Mouse (Mus musculus) T-helper 2 cell (primary cell): Measurements from ENCODE around the gene Tmem87b.

Experiments used
- in situ Hi-C: fragments of 300-600 bp; cut with MboI, MseI; formaldehyde crosslinking; loops from one replicate; pipeline ENCODE4 v1.15.1; 2025; ENCODE audit warnings: high pct_unique_total_duplicates

Gene Tmem87b

GRCm38 (mm10) chr2:128818956-128819643, 1.2 kb downstream of the Tmem87b start:
- in situ Hi-C loops: loop anchor here (5.0 kb wide), 1 partner anchor 127 kb away; no protein-coding TSS in a partner anchor

- in situ Hi-C loops: no loop called here
These were observed 2.7 kb downstream of the Tmem87b start for GRCm38 (mm10) chr2:128820631-128821030.

- in situ Hi-C loops: no loop called here
These were observed 6.0 kb downstream of the Tmem87b start for GRCm38 (mm10) chr2:128823893-128824292.

GRCm38 (mm10) chr2:128827787-128828186, 9.9 kb downstream of the Tmem87b start:
- in situ Hi-C loops: no loop called here

GRCm38 (mm10) chr2:128832611-128833010, 14.7 kb downstream of the Tmem87b start:
- in situ Hi-C loops: no loop called here

GRCm38 (mm10) chr2:128833035-128833434, 15.1 kb downstream of the Tmem87b start:
- in situ Hi-C loops: no loop called here

GRCm38 (mm10) chr2:128833435-128833834, 15.5 kb downstream of the Tmem87b start:
- in situ Hi-C loops: no loop called here

- in situ Hi-C loops: no loop called here
These were observed 19.6 kb downstream of the Tmem87b start for GRCm38 (mm10) chr2:128837531-128837930.

- in situ Hi-C loops: no loop called here
These were observed 20.7 kb downstream of the Tmem87b start for GRCm38 (mm10) chr2:128838611-128839010.

- in situ Hi-C loops: no loop called here
These were observed 21.6 kb downstream of the Tmem87b start for GRCm38 (mm10) chr2:128839501-128839900.

- in situ Hi-C loops: loop anchor here (10.0 kb wide), 1 partner anchor 92 kb away; no protein-coding TSS in a partner anchor
These were observed 24.5 kb downstream of the Tmem87b start for GRCm38 (mm10) chr2:128842437-128842836.

GRCm38 (mm10) chr2:128850036-128850435, 32.1 kb downstream of the Tmem87b start:
- in situ Hi-C loops: no loop called here

- in situ Hi-C loops: no loop called here
These were observed 38.8 kb downstream of the Tmem87b start for GRCm38 (mm10) chr2:128856673-128857072.

GRCm38 (mm10) chr2:128858962-128859361, 41.0 kb downstream of the Tmem87b start:
- in situ Hi-C loops: no loop called here

- in situ Hi-C loops: no loop called here
These were observed 41.9 kb downstream of the Tmem87b start for GRCm38 (mm10) chr2:128859861-128860260.

- in situ Hi-C loops: no loop called here
These were observed 44.7 kb downstream of the Tmem87b start, which contains the start of gene Fbln7 for GRCm38 (mm10) chr2:128862636-128863035. Gene Fbln7, plus strand, starts transcription at chr2:128862981.

GRCm38 (mm10) chr2:128863777-128864331, 45.9 kb downstream of the Tmem87b start:
- in situ Hi-C loops: no loop called here

- in situ Hi-C loops: no loop called here
These were observed 47.1 kb downstream of the Tmem87b start for GRCm38 (mm10) chr2:128865061-128865460.

GRCm38 (mm10) chr2:128871656-128872055, 53.7 kb downstream of the Tmem87b start:
- in situ Hi-C loops: no loop called here

GRCm38 (mm10) chr2:128872256-128872655, 54.3 kb downstream of the Tmem87b start:
- in situ Hi-C loops: no loop called here

- in situ Hi-C loops: no loop called here
These were observed 57.6 kb downstream of the Tmem87b start for GRCm38 (mm10) chr2:128875526-128875925.

GRCm38 (mm10) chr2:128881236-128881635, 63.3 kb downstream of the Tmem87b start:
- in situ Hi-C loops: no loop called here

- in situ Hi-C loops: no loop called here
These were observed 67.4 kb downstream of the Tmem87b start for GRCm38 (mm10) chr2:128885225-128885811.
